Mouse (Mus musculus) heart, embryonic 14.5 days (tissue): ENCODE results near the gene Aqp3. TPM values are rescaled to one million over a fixed set of nuclear protein-coding genes. Genes with fewer than 3 reads are reported as not detected.
"Not testable (repeated sequence)": the region's sequence is repeated elsewhere in the genome, so short reads cannot be mapped to it uniquely, and the experiment has no call there.

ENCODE experiments used
- ATAC-seq: fragments of 200-750 bp; cut with Nextera tagmentation; 2 replicates; pipeline ENCODE4 v1.8.0; 2017; ENCODE audit warnings: low read depth, moderate TSS enrichment; ENCODE audit not compliant: insufficient number of reproducible peaks, insufficient read depth, low FRiP score
- H3K27ac ChIP-seq, 2 experiments: fragments of 200-500 bp in 1 of 2; fragments of 300-500 bp in 1 of 2; sonication (generic) in 1 of 2; replicated peaks in 1 of 2; 2 replicates each; pipeline ENCODE4 v1.5.1; 2012 to 2014; ENCODE audit warnings: low read depth in 2 of 2, low read length in 2 of 2, control low read depth in 1 of 2, mild to moderate bottlenecking in 1 of 2, mixed read lengths in 1 of 2; ENCODE audit not compliant: control insufficient read depth in 1 of 2, insufficient read depth in 1 of 2
- H3K27me3 ChIP-seq: fragments of 300-500 bp; sonication (generic); 2 replicates; pipeline ENCODE4 v1.6.1; 2014; ENCODE audit warnings: mild to moderate bottlenecking, low read length, control low read depth; ENCODE audit not compliant: control insufficient read depth, insufficient read depth
- H3K36me3 ChIP-seq: fragments of 300-500 bp; sonication (generic); 2 replicates; pipeline ENCODE4 v1.6.1; 2014; ENCODE audit warnings: mild to moderate bottlenecking, control low read depth, low read length, mixed read lengths; ENCODE audit not compliant: control insufficient read depth, insufficient read depth
- H3K4me1 ChIP-seq, 2 experiments: fragments of 200-500 bp in 1 of 2; fragments of 300-500 bp in 1 of 2; sonication (generic) in 1 of 2; 2 replicates each; pipeline ENCODE4 v1.6.1; 2012 to 2014; ENCODE audit warnings: low read length in 2 of 2, control low read depth in 1 of 2, mixed read lengths in 1 of 2; ENCODE audit not compliant: control insufficient read depth in 2 of 2, insufficient read depth in 2 of 2
- H3K4me2 ChIP-seq: fragments of 300-500 bp; sonication (generic); 2 replicates; pipeline ENCODE4 v1.6.1; 2014; ENCODE audit warnings: mild to moderate bottlenecking, low read length
- H3K4me3 ChIP-seq, 2 experiments: fragments of 200-500 bp in 1 of 2; fragments of 300-500 bp in 1 of 2; sonication (generic) in 1 of 2; 2 replicates each; pipeline ENCODE4 v1.5.1; 2012 to 2014; ENCODE audit warnings: low read length in 2 of 2, mild to moderate bottlenecking in 2 of 2, control low read depth in 1 of 2, low read depth in 1 of 2, moderate library complexity in 1 of 2; ENCODE audit not compliant: control insufficient read depth in 1 of 2, insufficient read depth in 1 of 2
- H3K9ac ChIP-seq: fragments of 300-500 bp; sonication (generic); 2 replicates; pipeline ENCODE4 v1.6.1; 2014; ENCODE audit warnings: mild to moderate bottlenecking, low read length
- H3K9me3 ChIP-seq: fragments of 300-500 bp; sonication (generic); 2 replicates; pipeline ENCODE4 v1.6.1; 2016; ENCODE audit warnings: low read length, control low read depth; ENCODE audit not compliant: control insufficient read depth
- WGBS: fragments of 180-500 bp; shearing (Covaris S2); extraction: QIAGEN DNeasy Blood & Tissue Kit; methylation state at CpG from one replicate; pipeline ENCODE4 v1.1.7; 2014; 5-methylcytosine and 5-hydroxymethylcytosine counted together
- polyA plus RNA-seq: library from polyadenylated mRNA; unstranded; fragments of >200 nt; fragmentation: Nextera tagmentation; extraction: Ambion mirVana; gene quantifications from 2 replicates; pipeline ENCODE4 v1.2.1, GENCODE M21; 2014

Gene Aqp3
- polyA plus RNA-seq, 1 experiment from 2014 or later = 0.55 TPM

- ATAC-seq = no peak
- Histone ChIP-seq H3K4me3 (no peak overlapping the region), H3K9ac (no peak overlapping the region), H3K9me3 (no peaks in the 10 kb centered on the region), H3K36me3 (no peaks in the 10 kb centered on the region), H3K4me2 (no peak overlapping the region), H3K27ac (no peak overlapping the region), H3K4me1 (peaks cover 20% of the 10 kb centered on the region in 2 experiments), H3K27me3 (no peaks in the 10 kb centered on the region)
- WGBS = 34% methylated on average over 3 of the region's 3 CpGs
Observed at GRCm38 (mm10) chr4:41091391-41091790, 6.6 kb downstream of the Aqp3 start.

- 74% methylated on average over 2 of the region's 2 CpGs for WGBS
- Histone ChIP-seq H3K4me2 (no peak overlapping the region), H3K36me3 (no peaks in the 10 kb centered on the region), H3K4me1 (peaks cover 9 to 10% of the 10 kb centered on the region in 2 experiments), H3K27me3 (no peaks in the 10 kb centered on the region), H3K9ac (no peak overlapping the region), H3K4me3 (no peak overlapping the region), H3K27ac (no peak overlapping the region), H3K9me3 (no peaks in the 10 kb centered on the region)
- no peak for ATAC-seq
Observed at GRCm38 (mm10) chr4:41089705-41090104, 8.3 kb downstream of the Aqp3 start.

DNA sequence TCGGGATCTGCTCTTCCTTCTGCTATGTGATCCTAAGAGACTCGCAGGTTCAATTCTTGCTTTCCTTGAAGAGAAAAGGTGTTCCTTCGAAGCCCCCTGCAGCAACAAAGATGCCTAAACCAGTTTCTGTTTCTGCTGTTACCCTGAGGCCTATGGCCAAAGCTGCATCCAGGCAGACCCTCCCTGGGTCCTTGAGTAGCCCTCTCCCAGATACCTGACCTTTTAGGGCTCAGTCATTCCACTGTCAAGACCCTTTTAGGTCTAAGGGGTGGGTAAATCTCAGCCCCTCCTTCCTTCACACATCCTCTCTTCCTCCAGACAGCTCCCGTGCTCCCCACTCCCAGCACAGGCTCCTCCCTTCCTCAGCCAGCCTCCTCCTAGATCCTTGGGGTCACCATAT, 8.8 kb downstream of the Aqp3 start:
- 82% methylated on average over 4 of the region's 4 CpGs for WGBS
- Histone ChIP-seq H3K4me1 (peaks cover 4 to 5% of the 10 kb centered on the region in 2 experiments; a peak in 3 of 4 replicates), H3K27ac (no peak overlapping the region), H3K9me3 (no peaks in the 10 kb centered on the region), H3K27me3 (no peaks in the 10 kb centered on the region; the same call in 1 of the 2 replicates), H3K9ac (no peak overlapping the region), H3K4me3 (no peak overlapping the region), H3K4me2 (no peak overlapping the region), H3K36me3 (no peaks in the 10 kb centered on the region)
- ATAC-seq = no peak

- ATAC-seq = no peak
- Histone ChIP-seq H3K27ac (no peak overlapping the region), H3K4me2 (no peak overlapping the region), H3K4me1 (no peaks in the 10 kb centered on the region), H3K9me3 (no peaks in the 10 kb centered on the region), H3K27me3 (no peaks in the 10 kb centered on the region; the same call in 1 of the 2 replicates), H3K4me3 (no peak overlapping the region), H3K9ac (no peak overlapping the region), H3K36me3 (no peaks in the 10 kb centered on the region)
- WGBS = 66% methylated on average over 16 of the region's 16 CpGs
Observed at GRCm38 (mm10) chr4:41087459-41088298, 10.3 kb downstream of the Aqp3 start.

DNA sequence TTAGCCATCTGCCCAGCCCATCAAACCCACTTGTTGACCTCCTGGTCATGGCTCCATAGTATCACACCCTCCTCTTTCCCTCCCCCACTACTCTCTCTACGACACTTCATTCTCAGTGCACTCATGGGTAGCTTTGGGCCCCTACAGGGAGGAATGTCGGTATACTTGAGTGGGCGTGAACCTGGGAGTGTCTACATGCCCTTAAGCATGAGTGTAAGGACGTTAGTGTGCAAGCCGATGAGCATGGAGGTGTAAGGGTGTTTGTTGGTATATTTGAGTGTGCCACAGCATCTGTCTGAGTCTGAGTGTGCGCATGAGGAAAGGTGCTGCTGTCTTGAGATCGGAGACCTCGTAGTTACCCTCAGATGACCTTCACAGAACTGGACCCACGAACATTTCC, 11.0 kb downstream of the Aqp3 start:
- H3K4me2 ChIP-seq = no peak overlapping the region
- H3K9me3 ChIP-seq = no peaks in the 10 kb centered on the region
- no peak overlapping the region for H3K4me3 ChIP-seq
- no peak overlapping the region for H3K27ac ChIP-seq
- H3K9ac ChIP-seq = no peak overlapping the region
- no peaks in the 10 kb centered on the region for H3K36me3 ChIP-seq
- no peaks in the 10 kb centered on the region for H3K4me1 ChIP-seq
- WGBS = 77% methylated on average over 9 of the region's 9 CpGs
- no peak for ATAC-seq
- no peaks in the 10 kb centered on the region; the same call in 1 of the 2 replicates for H3K27me3 ChIP-seq

DNA sequence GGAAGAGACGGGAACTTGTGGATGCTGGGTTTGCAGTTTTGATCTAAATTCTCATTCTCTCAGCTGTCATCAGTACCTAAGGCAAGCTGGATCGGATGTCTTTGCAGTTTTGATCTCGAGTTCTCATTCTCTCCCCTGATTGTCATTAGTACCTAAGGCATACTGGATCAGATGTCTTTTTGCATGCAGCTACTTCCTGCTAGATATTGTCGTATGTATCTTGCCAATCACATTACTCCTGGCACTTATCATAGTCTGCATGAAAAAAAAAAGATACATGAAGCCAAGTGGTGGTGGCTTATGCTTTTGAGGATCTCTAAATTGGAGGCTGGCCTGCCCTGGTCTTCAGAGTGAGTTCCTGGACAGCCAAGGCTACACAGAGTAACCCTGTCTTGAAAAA, 13.2 kb downstream of the Aqp3 start:
- no peak overlapping the region for H3K4me3 ChIP-seq
- H3K4me2 ChIP-seq = no peak overlapping the region
- no peak overlapping the region for H3K27ac ChIP-seq
- ATAC-seq = no peak
- no peaks in the 10 kb centered on the region for H3K36me3 ChIP-seq
- no peak overlapping the region for H3K9ac ChIP-seq
- H3K4me1 ChIP-seq = no peaks in the 10 kb centered on the region
- H3K9me3 ChIP-seq = no peaks in the 10 kb centered on the region
- H3K27me3 ChIP-seq = no peaks in the 10 kb centered on the region; the same call in 1 of the 2 replicates
- WGBS = 79% methylated on average over 4 of the region's 4 CpGs

- H3K27me3 ChIP-seq, H3K4me2 ChIP-seq, H3K27ac ChIP-seq, H3K9ac ChIP-seq, H3K9me3 ChIP-seq, H3K36me3 ChIP-seq, ATAC-seq, H3K4me1 ChIP-seq, H3K4me3 ChIP-seq: not testable (repeated sequence)
- 30% methylated on average over 4 of the region's 4 CpGs for WGBS
Observed at GRCm38 (mm10) chr4:41082803-41083202, 15.2 kb downstream of the Aqp3 start.
